Mouse (Mus musculus) forebrain, embryonic 11.5 days (tissue): Measurements from ENCODE around the gene Slc34a1. TPM values are rescaled to one million over a fixed set of nuclear protein-coding genes. Genes with fewer than 3 reads are reported as not detected.
A peak's percentile ranks its signal among the peaks of the same experiment; 100 is the strongest.

ENCODE experiments used
- ATAC-seq: fragments of 200-750 bp; cut with Nextera tagmentation; replicated peaks from 2 replicates; pipeline ENCODE4 v1.8.0; 2017; ENCODE audit warnings: moderate TSS enrichment; ENCODE audit not compliant: low FRiP score
- DNase-seq: peaks from one replicate; pipeline ENCODE4 v3.0.0-alpha.2; 2017; ENCODE audit warnings: low spot score
- H3K27ac ChIP-seq: fragments of 300-500 bp; sonication (generic); 2 replicates; pipeline ENCODE4 v1.5.1; 2014; ENCODE audit warnings: low read depth, low read length
- H3K27me3 ChIP-seq: fragments of 300-500 bp; sonication (generic); 2 replicates; pipeline ENCODE4 v1.6.1; 2014; ENCODE audit warnings: mild to moderate bottlenecking, low read length, mixed read lengths; ENCODE audit not compliant: control insufficient read depth, insufficient read depth
- H3K36me3 ChIP-seq: fragments of 300-500 bp; sonication (generic); 2 replicates; pipeline ENCODE4 v1.6.1; 2014; ENCODE audit warnings: mild to moderate bottlenecking, low read length, moderate library complexity, mixed read lengths; ENCODE audit not compliant: control insufficient read depth, insufficient read depth
- H3K4me1 ChIP-seq: fragments of 300-500 bp; sonication (generic); replicated peaks from 2 replicates; pipeline ENCODE4 v1.6.1; 2014; ENCODE audit warnings: low read length, mixed read lengths; ENCODE audit not compliant: control insufficient read depth, insufficient read depth
- H3K4me2 ChIP-seq: fragments of 300-500 bp; sonication (generic); 2 replicates; pipeline ENCODE4 v1.6.1; 2014; ENCODE audit warnings: low read depth, mild to moderate bottlenecking, low read length, moderate library complexity, mixed read lengths; ENCODE audit not compliant: severe bottlenecking
- H3K4me3 ChIP-seq: fragments of 300-500 bp; sonication (generic); 2 replicates; pipeline ENCODE4 v1.5.1; 2014; ENCODE audit warnings: low read depth, low read length
- H3K9ac ChIP-seq: fragments of 300-500 bp; sonication (generic); 2 replicates; pipeline ENCODE4 v1.6.1; 2014; ENCODE audit warnings: low read length
- H3K9me3 ChIP-seq: fragments of 300-500 bp; sonication (generic); 2 replicates; pipeline ENCODE4 v1.6.1; 2016; ENCODE audit warnings: low read length, mixed read lengths; ENCODE audit not compliant: control insufficient read depth
- WGBS: fragments of 180-500 bp; shearing (Covaris S2); extraction: QIAGEN DNeasy Blood & Tissue Kit; methylation state at CpG from one replicate; pipeline ENCODE4 v1.1.7; 2014; 5-methylcytosine and 5-hydroxymethylcytosine counted together
- polyA plus RNA-seq: library from polyadenylated mRNA; unstranded; fragments of >200 nt; fragmentation: Nextera tagmentation; extraction: Ambion mirVana; gene quantifications from 2 replicates; pipeline ENCODE4 v1.2.1, GENCODE M21; 2014

Slc34a1 gene
- polyA plus RNA-seq, 1 experiment from 2014 or later: not detected

GRCm38 (mm10) chr13:55399300-55400038 is 1.5 kb downstream of the Slc34a1 start:
- Histone ChIP-seq H3K4me1 (no peaks in the 10 kb centered on the region), H3K9ac (no peak overlapping the region), H3K27ac (no peak overlapping the region), H3K36me3 (no peaks in the 10 kb centered on the region), H3K27me3 (no peaks in the 10 kb centered on the region), H3K4me3 (no peak overlapping the region), H3K4me2 (no peak overlapping the region), H3K9me3 (no peaks in the 10 kb centered on the region)
- 66% methylated on average over 5 of the region's 5 CpGs for WGBS
- ATAC-seq (no peak), DNase-seq (no peak)

DNA sequence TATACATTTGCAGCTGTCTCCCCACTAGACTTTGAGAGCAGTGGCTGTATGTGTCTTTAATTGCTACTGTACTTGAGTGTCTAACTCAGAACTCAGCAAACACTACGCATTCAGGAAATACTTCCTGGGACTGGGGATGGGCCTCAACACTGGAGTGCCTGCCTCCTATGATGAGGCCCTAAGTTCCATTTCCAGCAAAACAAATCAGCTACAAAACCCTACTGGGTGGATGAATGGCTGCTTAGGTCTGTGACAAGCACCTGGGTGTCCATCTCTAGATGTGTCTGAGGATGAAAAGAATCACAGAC is 2.0 kb downstream of the Slc34a1 start:
- no peak overlapping the region for H3K4me3 ChIP-seq
- H3K4me2 ChIP-seq: no peak overlapping the region
- no peaks in the 10 kb centered on the region for H3K9me3 ChIP-seq
- no peak overlapping the region for H3K27ac ChIP-seq
- WGBS: 92% methylated on average over 1 of the region's 1 CpGs
- DNase-seq (no peak), ATAC-seq (no peak)
- no peaks in the 10 kb centered on the region for H3K36me3 ChIP-seq
- H3K9ac ChIP-seq: no peak overlapping the region
- no peaks in the 10 kb centered on the region for H3K27me3 ChIP-seq
- H3K4me1 ChIP-seq: no peaks in the 10 kb centered on the region

DNA sequence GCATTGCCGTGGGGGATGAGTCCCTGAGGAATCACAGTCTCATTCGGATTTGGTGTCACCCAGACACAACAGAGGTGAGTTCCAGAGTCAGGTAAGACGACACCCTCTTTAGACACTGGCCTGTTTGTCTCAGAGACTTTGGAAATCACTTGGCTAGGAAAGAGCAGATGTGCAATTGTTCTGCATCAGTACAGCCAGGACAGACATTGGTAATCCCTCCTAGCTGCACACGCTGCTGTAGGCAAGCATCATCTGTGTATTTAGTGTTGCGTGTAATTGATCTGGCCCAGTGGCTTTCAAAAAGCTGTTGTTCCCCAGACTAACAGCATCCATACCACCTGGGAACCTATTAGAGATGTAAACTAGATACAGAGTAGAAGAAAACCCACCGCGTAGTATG is 5.3 kb downstream of the Slc34a1 start:
- Histone ChIP-seq H3K27ac (no peak overlapping the region), H3K9me3 (no peaks in the 10 kb centered on the region), H3K4me3 (no peak overlapping the region), H3K4me1 (peaks cover 7% of the 10 kb centered on the region; the same call in 1 of the 2 replicates), H3K27me3 (no peaks in the 10 kb centered on the region), H3K36me3 (no peaks in the 10 kb centered on the region), H3K9ac (no peak overlapping the region), H3K4me2 (no peak overlapping the region)
- ATAC-seq (no peak), DNase-seq (no peak)
- WGBS: 79% methylated on average over 7 of the region's 7 CpGs

- Histone ChIP-seq H3K27ac (0 out of 2 replicates have a peak overlapping the region, but pooled peaks have one; percentile 21), H3K4me2 (no peak overlapping the region)
These were observed 6.2 kb downstream of the Slc34a1 start for GRCm38 (mm10) chr13:55403935-55404852.

GRCm38 (mm10) chr13:55404853-55405782 is 7.1 kb downstream of the Slc34a1 start:
- Histone ChIP-seq H3K9me3 (no peaks in the 10 kb centered on the region), H3K4me1 (peaks cover 7% of the 10 kb centered on the region; the same call in 1 of the 2 replicates), H3K36me3 (no peaks in the 10 kb centered on the region), H3K27ac (0 out of 2 replicates have a peak overlapping the region, but pooled peaks have one; percentile 2), H3K27me3 (no peaks in the 10 kb centered on the region), H3K9ac (peak overlapping the region; percentile 44), H3K4me3 (no peak overlapping the region), H3K4me2 (no peak overlapping the region)
- 18% methylated on average over 11 of the region's 11 CpGs for WGBS
- ATAC-seq (peak; percentile 87), DNase-seq (peak; percentile 90)

More at GRCm38 (mm10) chr13:55403935-55404852, 6.2 kb downstream of the Slc34a1 start:
- H3K9me3 ChIP-seq: no peaks in the 10 kb centered on the region
- H3K36me3 ChIP-seq: no peaks in the 10 kb centered on the region
- H3K4me1 ChIP-seq: peaks cover 7% of the 10 kb centered on the region; the same call in 1 of the 2 replicates
- ATAC-seq (no peak), DNase-seq (no peak)
- WGBS: 68% methylated on average over 15 of the region's 15 CpGs
- no peak overlapping the region for H3K9ac ChIP-seq
- no peak overlapping the region for H3K4me3 ChIP-seq
- H3K27me3 ChIP-seq: no peaks in the 10 kb centered on the region

- H3K9me3 ChIP-seq: no peaks in the 10 kb centered on the region
- H3K4me2 ChIP-seq: no peak overlapping the region
- H3K9ac ChIP-seq: peak overlapping the region; percentile 44
- peaks cover 7% of the 10 kb centered on the region; the same call in 1 of the 2 replicates for H3K4me1 ChIP-seq
- DNase-seq: peak; percentile 55
- ATAC-seq: peak; percentile 55
- H3K36me3 ChIP-seq: no peaks in the 10 kb centered on the region
- H3K4me3 ChIP-seq: no peak overlapping the region
- WGBS: 60% methylated on average over 13 of the region's 13 CpGs
- H3K27me3 ChIP-seq: no peaks in the 10 kb centered on the region
- 0 out of 2 replicates have a peak overlapping the region, but pooled peaks have one; percentile 2 for H3K27ac ChIP-seq
These were observed 7.9 kb downstream of the Slc34a1 start for GRCm38 (mm10) chr13:55405783-55406390.

GRCm38 (mm10) chr13:55407341-55407740 is 9.4 kb downstream of the Slc34a1 start:
- Histone ChIP-seq H3K4me2 (no peak overlapping the region), H3K4me1 (peaks cover 7% of the 10 kb centered on the region; the same call in 1 of the 2 replicates), H3K27ac (no peak overlapping the region), H3K27me3 (no peaks in the 10 kb centered on the region), H3K36me3 (no peaks in the 10 kb centered on the region), H3K9ac (no peak overlapping the region), H3K4me3 (no peak overlapping the region), H3K9me3 (no peaks in the 10 kb centered on the region)
- no peak for DNase-seq
- ATAC-seq: no peak
- 83% methylated on average over 4 of the region's 4 CpGs for WGBS
